Mouse (Mus musculus) spleen, embryonic (tissue): Measurements from ENCODE around the gene Ap3s2.

Source experiments
- CTCF ChIA-PET: fragments of 350-600 bp; sonication (Branson Sonifier 250); formaldehyde crosslinking; loops from one replicate; lab custom pipeline; 2022; lab: Charles Lee

Ap3s2 gene

DNA sequence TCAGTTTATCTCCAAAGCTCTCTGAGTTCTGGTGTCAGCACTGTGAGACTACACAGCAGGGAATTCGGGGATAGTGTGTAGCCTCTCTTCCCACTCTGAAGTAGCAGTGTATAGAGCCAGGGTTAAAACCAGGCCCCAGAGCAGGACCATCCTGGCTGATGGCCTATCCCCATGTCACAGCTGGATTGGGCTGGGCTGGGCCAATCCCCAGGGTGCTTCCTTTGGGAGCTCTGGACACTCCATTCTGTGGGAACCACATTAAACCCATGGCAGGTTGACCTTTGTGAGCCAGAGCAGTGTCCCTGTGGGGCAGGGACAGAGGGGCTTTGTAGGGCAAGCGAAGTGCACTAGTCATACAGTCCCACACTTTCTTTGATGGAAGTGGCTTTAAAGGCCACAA lies 74.1 kb downstream of the Ap3s2 start:
- CTCF ChIA-PET: no interaction called here

DNA sequence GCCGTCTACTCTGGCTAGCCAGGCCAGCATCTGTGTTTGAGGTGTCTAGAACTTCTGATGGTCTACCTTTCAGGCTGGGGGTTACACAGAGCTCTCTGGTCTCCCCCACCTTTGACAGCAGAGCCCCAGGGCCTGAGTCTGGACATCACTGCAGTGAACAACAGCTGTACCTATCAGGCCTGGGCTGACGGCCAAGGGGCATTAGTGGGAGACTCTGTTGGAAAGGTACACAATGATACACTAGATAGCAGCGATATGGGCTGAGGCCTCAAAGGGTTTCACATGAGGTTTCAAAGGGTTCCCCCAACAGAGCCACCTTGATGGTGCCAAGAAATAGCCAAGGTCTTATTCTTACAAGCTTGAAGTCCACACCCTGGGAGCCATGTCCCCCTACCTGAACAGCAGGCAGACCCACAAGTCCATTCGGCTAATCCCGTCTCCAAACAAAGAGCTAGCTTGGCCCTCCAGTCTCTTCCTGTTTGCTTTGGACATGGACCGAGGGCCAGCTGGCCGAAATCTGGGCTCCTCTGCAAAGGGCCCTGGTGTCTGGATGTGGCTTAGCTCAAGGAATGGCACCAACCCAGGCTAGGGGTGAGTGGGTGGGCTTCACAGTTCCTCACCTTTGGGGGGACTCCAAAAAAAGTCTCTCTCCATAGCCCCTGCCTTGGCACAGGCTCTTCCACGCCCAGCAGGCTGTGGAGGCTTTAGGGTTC lies 76.2 kb downstream of the Ap3s2 start:
- CTCF ChIA-PET: no interaction called here

DNA sequence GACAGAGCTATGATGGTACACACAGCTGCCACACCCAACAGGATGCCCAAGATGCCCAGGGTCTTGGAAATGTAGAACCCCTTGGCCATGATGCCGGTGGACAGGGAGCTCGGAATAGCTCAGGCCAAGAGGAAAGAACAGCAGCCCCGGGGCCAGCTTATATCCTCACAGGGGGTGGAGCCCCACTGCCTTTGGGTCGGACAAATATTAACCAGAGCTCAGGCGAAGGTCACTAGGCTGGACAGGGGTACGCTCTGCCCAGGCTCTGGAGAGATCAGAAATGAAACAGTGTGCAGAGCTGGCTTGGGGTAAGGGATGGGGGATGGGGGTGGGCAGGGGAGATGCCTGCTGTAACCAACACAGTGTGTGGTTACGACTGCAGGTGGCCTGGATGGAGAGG lies 78.3 kb downstream of the Ap3s2 start:
- CTCF ChIA-PET: no interaction called here

DNA sequence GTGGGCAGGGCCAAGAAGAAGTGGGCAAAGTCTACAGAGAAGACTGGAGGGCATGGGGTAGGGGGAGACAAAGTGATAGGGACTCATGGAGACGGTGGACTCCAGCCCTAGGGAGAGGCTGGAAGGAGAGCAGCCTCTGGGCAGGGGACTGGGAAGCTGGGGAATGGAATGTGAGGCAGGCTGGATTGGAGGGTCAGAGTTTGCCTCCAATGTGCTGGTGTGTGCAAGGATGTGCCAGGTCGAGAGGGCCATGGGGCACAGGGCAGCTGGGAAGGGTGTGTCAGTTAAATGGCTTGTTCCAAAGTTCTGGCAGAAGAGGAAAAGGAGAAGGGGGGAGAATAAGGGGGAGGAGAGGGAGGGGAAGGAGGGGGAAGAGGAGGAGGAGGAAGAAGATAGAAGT lies 83.2 kb downstream of the Ap3s2 start:
- CTCF ChIA-PET: no interaction called here

DNA sequence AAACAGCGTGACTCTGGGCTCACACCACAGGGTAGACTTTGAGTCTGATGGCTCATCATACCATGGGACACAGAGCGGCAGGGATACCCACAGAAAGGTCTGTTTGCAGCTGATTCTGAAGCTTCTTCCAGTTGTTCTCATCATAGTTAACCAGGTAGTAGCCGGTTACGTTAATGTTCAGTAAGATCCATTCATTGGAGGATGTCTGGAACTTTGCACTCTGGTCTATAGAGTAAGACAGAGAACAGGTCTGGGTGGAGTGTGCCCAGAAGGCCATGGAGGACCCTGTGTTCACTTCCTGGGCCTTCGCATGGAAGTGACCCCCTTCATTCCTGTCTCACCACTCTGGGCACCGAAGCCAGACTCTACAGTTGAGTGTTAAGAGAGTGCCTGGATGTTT lies 85.3 kb downstream of the Ap3s2 start:
- CTCF ChIA-PET: no interaction called here

DNA sequence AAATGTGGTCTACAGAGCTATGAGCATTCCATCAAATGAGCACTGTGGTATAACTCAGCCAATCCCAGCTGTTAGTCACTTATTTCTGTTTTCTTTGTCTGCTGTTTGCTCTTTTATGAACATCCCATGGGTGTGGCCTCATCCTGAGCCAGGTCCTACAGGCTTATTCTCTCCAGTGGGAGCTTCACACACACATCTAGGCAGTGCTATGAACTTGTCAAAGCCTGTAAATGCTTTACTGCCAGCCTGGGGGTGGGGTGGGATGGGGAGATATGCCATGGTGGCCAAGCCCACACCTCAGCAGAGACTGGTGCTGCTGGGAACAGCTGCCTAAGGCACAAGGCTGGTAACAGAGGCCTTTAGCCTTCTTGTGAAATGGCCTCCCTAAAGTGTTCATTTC lies 87.5 kb downstream of the Ap3s2 start:
- CTCF ChIA-PET: interaction anchor here (0.5 to 0.6 kb wide), 2 partner anchors 46 to 99 kb away, joined by 3 to 6 read pairs; no protein-coding TSS in a partner anchor

DNA sequence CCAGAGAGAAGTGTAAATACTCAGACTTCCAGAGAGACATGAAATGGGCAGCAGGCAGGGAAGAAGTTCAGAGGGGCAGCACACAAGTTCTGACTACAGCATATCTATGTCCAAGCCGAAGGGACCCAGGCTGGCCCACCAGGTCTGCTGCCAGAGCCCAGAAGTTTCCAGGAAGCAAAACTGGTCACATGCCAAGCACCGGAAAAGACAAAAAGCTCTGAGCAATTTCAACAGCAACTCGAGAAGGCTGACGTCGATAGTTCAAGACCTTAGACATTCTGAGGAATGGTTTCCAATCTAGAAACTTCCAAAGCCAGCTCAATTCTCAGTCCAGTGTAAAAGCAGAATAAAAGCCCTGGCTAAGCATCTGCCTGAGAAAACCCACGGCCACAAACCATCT lies 88.9 kb downstream of the Ap3s2 start:
- CTCF ChIA-PET: no interaction called here

DNA sequence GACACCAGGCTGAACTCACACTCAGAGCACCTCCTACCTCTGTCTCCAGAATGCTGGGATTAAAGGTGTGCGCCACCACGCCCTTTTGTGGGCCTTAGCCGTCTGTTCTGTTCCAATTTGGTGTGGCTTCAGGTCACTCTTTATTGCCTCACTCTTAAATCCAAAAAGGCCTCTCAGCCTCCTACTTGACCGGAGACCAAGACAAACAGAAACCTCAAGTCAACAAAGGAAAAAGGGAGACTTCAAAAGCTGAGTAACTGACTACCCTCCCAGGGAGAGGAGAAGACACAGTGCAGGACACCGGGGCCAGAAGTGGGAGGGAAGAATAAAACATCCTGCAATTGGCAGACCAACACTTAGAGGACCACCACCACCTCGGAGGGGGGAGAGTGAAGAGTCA lies 89.3 kb downstream of the Ap3s2 start:
- CTCF ChIA-PET: interaction anchor here (0.7 kb wide), 1 partner anchor 10 kb away, joined by 3 read pairs; no protein-coding TSS in a partner anchor

DNA sequence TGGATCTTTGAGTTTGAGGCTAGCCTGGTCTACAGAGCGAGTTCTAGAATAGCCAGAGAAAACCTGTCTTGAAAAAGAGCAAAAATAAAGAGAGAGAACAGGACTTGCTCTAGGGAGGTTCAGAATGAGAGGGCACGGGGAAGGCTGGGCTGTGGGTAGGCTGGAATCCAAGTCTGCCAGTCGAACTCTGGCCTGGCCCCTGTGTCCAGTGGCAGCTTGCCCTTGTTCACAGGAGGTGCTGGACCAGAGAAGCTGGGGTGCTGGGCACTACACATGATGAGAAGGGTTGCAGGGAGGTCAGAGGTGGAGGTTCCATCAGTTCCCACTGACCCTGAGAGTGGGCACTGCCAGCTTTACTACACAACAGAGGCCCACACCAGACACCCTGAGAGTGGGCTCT lies 92.1 kb downstream of the Ap3s2 start:
- CTCF ChIA-PET: no interaction called here
